Mouse (Mus musculus): ENCODE results near the gene Ccdc102a. TPM values are rescaled to one million over a fixed set of nuclear protein-coding genes. Genes with fewer than 3 reads are reported as not detected.

The Ccdc102a gene
- polyA plus RNA-seq, 1 experiment: 5.4 TPM

GRCm38 (mm10) chr8:94908847-94909246, 9.1 kb downstream of the Ccdc102a start:
- no peaks in the 10 kb centered on the region for H3K9me3 ChIP-seq (replicated peaks; ENCODE audit: control insufficient read depth, insufficient read depth, low read length, poor library complexity, severe bottlenecking)
- H3K4me1 ChIP-seq (ENCODE audit: control insufficient read depth, insufficient read depth, low read length): no peaks in the 10 kb centered on the region
- H3K27me3 ChIP-seq (ENCODE audit: control insufficient read depth, insufficient read depth, low read length, poor library complexity, severe bottlenecking): no peaks in the 10 kb centered on the region
- no peaks in the 10 kb centered on the region for H3K36me3 ChIP-seq (ENCODE audit: control insufficient read depth, insufficient read depth, low read length, poor library complexity, severe bottlenecking)
- no peak overlapping the region for H3K27ac ChIP-seq (ENCODE audit: insufficient read depth, low read length)
- no peak overlapping the region for H3K9ac ChIP-seq (ENCODE audit: low read depth, poor library complexity, severe bottlenecking)
- no peak overlapping the region for H3K4me3 ChIP-seq (ENCODE audit: low read depth, low read length)
- TF ChIP-seq EP300 (IDR thresholded peaks at IDR 0.05; ENCODE audit: insufficient read depth, low read depth, low read length): no peak
- TF ChIP-seq CTCF (IDR thresholded peaks at IDR 0.05; ENCODE audit: low read depth, low read length): peak; percentile 96

- Histone ChIP-seq H3K27me3 (ENCODE audit: control insufficient read depth, insufficient read depth, low read length, poor library complexity, severe bottlenecking) (no peaks in the 10 kb centered on the region), H3K9me3 (replicated peaks; ENCODE audit: control insufficient read depth, insufficient read depth, low read length, poor library complexity, severe bottlenecking) (no peaks in the 10 kb centered on the region), H3K36me3 (ENCODE audit: control insufficient read depth, insufficient read depth, low read length, poor library complexity, severe bottlenecking) (no peaks in the 10 kb centered on the region), H3K9ac (ENCODE audit: low read depth, poor library complexity, severe bottlenecking) (no peak overlapping the region), H3K27ac (ENCODE audit: insufficient read depth, low read length) (no peak overlapping the region), H3K4me1 (ENCODE audit: control insufficient read depth, insufficient read depth, low read length) (no peaks in the 10 kb centered on the region), H3K4me3 (ENCODE audit: low read depth, low read length) (no peak overlapping the region)
- TF ChIP-seq EP300 (IDR thresholded peaks at IDR 0.05; ENCODE audit: insufficient read depth, low read depth, low read length) (no peak), CTCF (IDR thresholded peaks at IDR 0.05; ENCODE audit: low read depth, low read length) (no peak), POLR2A (IDR thresholded peaks at IDR 0.05; ENCODE audit: insufficient read depth, low read length) (no peak)
Measured at GRCm38 (mm10) chr8:94907591-94908300, 10.2 kb downstream of the Ccdc102a start.

GRCm38 (mm10) chr8:94904450-94905175, 13.3 kb downstream of the Ccdc102a start:
- Histone ChIP-seq H3K4me1 (ENCODE audit: control insufficient read depth, insufficient read depth, low read length) (no peaks in the 10 kb centered on the region), H3K9me3 (replicated peaks; ENCODE audit: control insufficient read depth, insufficient read depth, low read length, poor library complexity, severe bottlenecking) (no peaks in the 10 kb centered on the region), H3K9ac (ENCODE audit: low read depth, poor library complexity, severe bottlenecking) (no peak overlapping the region), H3K27me3 (ENCODE audit: control insufficient read depth, insufficient read depth, low read length, poor library complexity, severe bottlenecking) (no peaks in the 10 kb centered on the region), H3K36me3 (ENCODE audit: control insufficient read depth, insufficient read depth, low read length, poor library complexity, severe bottlenecking) (no peaks in the 10 kb centered on the region), H3K4me3 (ENCODE audit: low read depth, low read length) (no peak overlapping the region), H3K27ac (ENCODE audit: insufficient read depth, low read length) (no peak overlapping the region)
- TF ChIP-seq POLR2A (IDR thresholded peaks at IDR 0.05; ENCODE audit: insufficient read depth, low read length) (no peak), CTCF (IDR thresholded peaks at IDR 0.05; ENCODE audit: low read depth, low read length) (no peak), EP300 (IDR thresholded peaks at IDR 0.05; ENCODE audit: insufficient read depth, low read depth, low read length) (no peak)

- no peaks in the 10 kb centered on the region for H3K36me3 ChIP-seq (ENCODE audit: control insufficient read depth, insufficient read depth, low read length, poor library complexity, severe bottlenecking)
- H3K27me3 ChIP-seq (ENCODE audit: control insufficient read depth, insufficient read depth, low read length, poor library complexity, severe bottlenecking): no peaks in the 10 kb centered on the region
- no peaks in the 10 kb centered on the region for H3K4me1 ChIP-seq (ENCODE audit: control insufficient read depth, insufficient read depth, low read length)
- no peaks in the 10 kb centered on the region for H3K9me3 ChIP-seq (replicated peaks; ENCODE audit: control insufficient read depth, insufficient read depth, low read length, poor library complexity, severe bottlenecking)
- no peak overlapping the region for H3K4me3 ChIP-seq (ENCODE audit: low read depth, low read length)
- no peak overlapping the region for H3K9ac ChIP-seq (ENCODE audit: low read depth, poor library complexity, severe bottlenecking)
- no peak overlapping the region for H3K27ac ChIP-seq (ENCODE audit: insufficient read depth, low read length)
- TF ChIP-seq EP300 (IDR thresholded peaks at IDR 0.05; ENCODE audit: insufficient read depth, low read depth, low read length) (no peak), POLR2A (IDR thresholded peaks at IDR 0.05; ENCODE audit: insufficient read depth, low read length) (no peak), CTCF (IDR thresholded peaks at IDR 0.05; ENCODE audit: low read depth, low read length) (no peak)
Measured at GRCm38 (mm10) chr8:94903709-94904108, 14.2 kb downstream of the Ccdc102a start.

GRCm38 (mm10) chr8:94901031-94901430, 16.9 kb downstream of the Ccdc102a start:
- Histone ChIP-seq H3K9me3 (replicated peaks; ENCODE audit: control insufficient read depth, insufficient read depth, low read length, poor library complexity, severe bottlenecking) (no peaks in the 10 kb centered on the region), H3K27me3 (ENCODE audit: control insufficient read depth, insufficient read depth, low read length, poor library complexity, severe bottlenecking) (no peaks in the 10 kb centered on the region), H3K27ac (ENCODE audit: insufficient read depth, low read length) (no peak overlapping the region), H3K4me3 (ENCODE audit: low read depth, low read length) (no peak overlapping the region), H3K36me3 (ENCODE audit: control insufficient read depth, insufficient read depth, low read length, poor library complexity, severe bottlenecking) (no peaks in the 10 kb centered on the region), H3K4me1 (ENCODE audit: control insufficient read depth, insufficient read depth, low read length) (no peaks in the 10 kb centered on the region), H3K9ac (ENCODE audit: low read depth, poor library complexity, severe bottlenecking) (no peak overlapping the region)
- TF ChIP-seq POLR2A (IDR thresholded peaks at IDR 0.05; ENCODE audit: insufficient read depth, low read length) (no peak), CTCF (IDR thresholded peaks at IDR 0.05; ENCODE audit: low read depth, low read length) (no peak), EP300 (IDR thresholded peaks at IDR 0.05; ENCODE audit: insufficient read depth, low read depth, low read length) (no peak)

GRCm38 (mm10) chr8:94900617-94901016, 17.3 kb downstream of the Ccdc102a start:
- H3K9me3 ChIP-seq (replicated peaks; ENCODE audit: control insufficient read depth, insufficient read depth, low read length, poor library complexity, severe bottlenecking): no peaks in the 10 kb centered on the region
- H3K27me3 ChIP-seq (ENCODE audit: control insufficient read depth, insufficient read depth, low read length, poor library complexity, severe bottlenecking): no peaks in the 10 kb centered on the region
- H3K9ac ChIP-seq (ENCODE audit: low read depth, poor library complexity, severe bottlenecking): no peak overlapping the region
- no peak overlapping the region for H3K27ac ChIP-seq (ENCODE audit: insufficient read depth, low read length)
- TF ChIP-seq CTCF (IDR thresholded peaks at IDR 0.05; ENCODE audit: low read depth, low read length) (no peak), POLR2A (IDR thresholded peaks at IDR 0.05; ENCODE audit: insufficient read depth, low read length) (no peak), EP300 (IDR thresholded peaks at IDR 0.05; ENCODE audit: insufficient read depth, low read depth, low read length) (no peak)
- H3K4me3 ChIP-seq (ENCODE audit: low read depth, low read length): no peak overlapping the region
- H3K4me1 ChIP-seq (ENCODE audit: control insufficient read depth, insufficient read depth, low read length): no peaks in the 10 kb centered on the region
- H3K36me3 ChIP-seq (ENCODE audit: control insufficient read depth, insufficient read depth, low read length, poor library complexity, severe bottlenecking): no peaks in the 10 kb centered on the region

Measured in ES-Bruce4 (cell line).